Mouse (Mus musculus) megakaryocyte, embryonic 14.5 days (primary cell): ENCODE measurements at regions not wholly inside any gene's neighbourhood (a gene's known extent, or its start where the extent isn't known, plus 50 kb on each side); places are given as distances from the start of the nearest gene placed in this dataset.

ENCODE experiments used
- FLI1 ChIP-seq: IDR thresholded peaks from 2 replicates; pipeline ENCODE4 v1.6.1; 2012; ENCODE audit warnings: low read length, inconsistent platforms, mixed read lengths
- GATA1 ChIP-seq: IDR thresholded peaks from 3 replicates; pipeline ENCODE4 v1.6.1; 2012; ENCODE audit warnings: mixed read lengths, low read length, inconsistent platforms, borderline replicate concordance

DNA sequence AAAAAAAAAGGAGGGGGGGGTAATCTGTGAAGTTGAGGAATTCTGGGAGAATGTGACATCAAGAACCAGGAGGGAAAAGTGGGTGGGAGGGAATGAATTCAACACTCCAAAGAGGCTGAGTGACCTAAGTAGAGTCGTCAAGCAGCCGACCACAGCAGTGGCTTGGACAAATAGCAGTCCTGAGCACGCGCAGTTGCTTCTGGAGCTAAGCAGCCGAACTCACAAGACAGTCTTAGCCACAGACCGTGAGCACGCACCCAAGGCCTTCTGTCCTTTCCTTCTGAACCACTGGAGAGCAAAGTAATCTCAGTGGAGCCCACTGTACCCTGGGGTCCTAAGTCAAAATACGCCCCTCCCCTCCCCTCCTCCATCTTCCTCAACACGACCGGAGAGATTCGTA lies 141.1 kb downstream of the Drd1 start:
- no peak for TF ChIP-seq FLI1
- TF ChIP-seq GATA1 = no peak
